Mouse (Mus musculus): ENCODE results near the gene Micall1. TPM values are rescaled to one million over a fixed set of nuclear protein-coding genes. Genes with fewer than 3 reads are reported as not detected.

Gene Micall1
- polyA plus RNA-seq, 1 experiment from 2014 or later: 20.2 TPM

GRCm38 (mm10) chr15:79115276-79115675 lies 6.6 kb downstream of the Micall1 start:
- Histone ChIP-seq H3K36me3 (peaks cover 59% of the 10 kb centered on the region), H3K9me3 (replicated peaks) (no peaks in the 10 kb centered on the region), H3K27me3 (no peaks in the 10 kb centered on the region), H3K4me2 (no peak overlapping the region), H3K27ac (no peak overlapping the region), H3K4me3 (no peak overlapping the region), H3K9ac (no peak overlapping the region), H3K4me1 (replicated peaks) (peaks cover 24% of the 10 kb centered on the region)
- no peak for ATAC-seq (replicated peaks; ENCODE audit: insufficient number of reproducible peaks, insufficient read depth, low FRiP score, low read depth)
- 43% methylated on average over 5 of the region's 5 CpGs for WGBS

- ATAC-seq (replicated peaks; ENCODE audit: insufficient number of reproducible peaks, insufficient read depth, low FRiP score, low read depth): no peak
- Histone ChIP-seq H3K4me1 (replicated peaks) (peaks cover 21% of the 10 kb centered on the region), H3K36me3 (peaks cover 83% of the 10 kb centered on the region), H3K9me3 (replicated peaks) (no peaks in the 10 kb centered on the region), H3K27ac (no peak overlapping the region), H3K9ac (no peak overlapping the region), H3K27me3 (no peaks in the 10 kb centered on the region), H3K4me3 (no peak overlapping the region), H3K4me2 (no peak overlapping the region)
- WGBS: 77% methylated on average over 9 of the region's 9 CpGs
Measured at GRCm38 (mm10) chr15:79119491-79119890, 10.8 kb downstream of the Micall1 start.

- Histone ChIP-seq H3K4me3 (no peak overlapping the region), H3K36me3 (peaks cover 85% of the 10 kb centered on the region), H3K27me3 (no peaks in the 10 kb centered on the region), H3K27ac (peak overlapping the region; percentile 89), H3K4me2 (no peak overlapping the region), H3K4me1 (replicated peaks) (peaks cover 28% of the 10 kb centered on the region), H3K9me3 (replicated peaks) (no peaks in the 10 kb centered on the region), H3K9ac (0 out of 2 replicates have a peak overlapping the region, but pooled peaks have one; percentile 20)
- no peak for ATAC-seq (replicated peaks; ENCODE audit: insufficient number of reproducible peaks, insufficient read depth, low FRiP score, low read depth)
- 94% methylated on average over 4 of the region's 4 CpGs for WGBS
Measured at GRCm38 (mm10) chr15:79122119-79122518, 13.4 kb downstream of the Micall1 start.

- Histone ChIP-seq H3K27ac (peak overlapping the region; percentile 89), H3K9me3 (replicated peaks) (no peaks in the 10 kb centered on the region), H3K9ac (0 out of 2 replicates have a peak overlapping the region, but pooled peaks have one; percentile 20), H3K27me3 (no peaks in the 10 kb centered on the region), H3K4me1 (replicated peaks) (peaks cover 28% of the 10 kb centered on the region), H3K36me3 (peaks cover 85% of the 10 kb centered on the region), H3K4me2 (no peak overlapping the region), H3K4me3 (no peak overlapping the region)
- 85% methylated on average over 13 of the region's 13 CpGs for WGBS
- ATAC-seq (replicated peaks; ENCODE audit: insufficient number of reproducible peaks, insufficient read depth, low FRiP score, low read depth): no peak
Measured at GRCm38 (mm10) chr15:79122546-79122945, 13.8 kb downstream of the Micall1 start.

- 40% methylated on average over 6 of the region's 6 CpGs for WGBS
- Histone ChIP-seq H3K4me1 (replicated peaks) (peaks cover 28% of the 10 kb centered on the region), H3K36me3 (peaks cover 87% of the 10 kb centered on the region), H3K4me3 (no peak overlapping the region), H3K27me3 (no peaks in the 10 kb centered on the region), H3K9me3 (replicated peaks) (no peaks in the 10 kb centered on the region), H3K4me2 (no peak overlapping the region), H3K9ac (no peak overlapping the region), H3K27ac (peak overlapping the region; percentile 89)
- peak; percentile 90 for ATAC-seq (replicated peaks; ENCODE audit: insufficient number of reproducible peaks, insufficient read depth, low FRiP score, low read depth)
Measured at GRCm38 (mm10) chr15:79123751-79124150, 15.1 kb downstream of the Micall1 start.

GRCm38 (mm10) chr15:79124331-79124875 lies 15.7 kb downstream of the Micall1 start:
- H3K9ac ChIP-seq: peak overlapping the region; percentile 4; the same call in 1 of the 2 replicates
- peaks cover 28% of the 10 kb centered on the region for H3K4me1 ChIP-seq (replicated peaks)
- 0 out of 2 replicates have a peak, but pooled peaks have one; percentile 7 for ATAC-seq (replicated peaks; ENCODE audit: insufficient number of reproducible peaks, insufficient read depth, low FRiP score, low read depth)
- H3K4me3 ChIP-seq: no peak overlapping the region
- H3K27ac ChIP-seq: peak overlapping the region; percentile 89
- H3K27me3 ChIP-seq: no peaks in the 10 kb centered on the region
- H3K9me3 ChIP-seq (replicated peaks): no peaks in the 10 kb centered on the region
- H3K4me2 ChIP-seq: no peak overlapping the region
- WGBS: 69% methylated on average over 10 of the region's 10 CpGs
- H3K36me3 ChIP-seq: peaks cover 84% of the 10 kb centered on the region

GRCm38 (mm10) chr15:79126217-79126932 lies 17.7 kb downstream of the Micall1 start:
- Histone ChIP-seq H3K4me3 (no peak overlapping the region), H3K27ac (no peak overlapping the region), H3K9ac (no peak overlapping the region), H3K4me2 (no peak overlapping the region), H3K4me1 (replicated peaks) (peaks cover 43% of the 10 kb centered on the region), H3K27me3 (no peaks in the 10 kb centered on the region), H3K9me3 (replicated peaks) (no peaks in the 10 kb centered on the region), H3K36me3 (peaks cover 84% of the 10 kb centered on the region)
- WGBS: 74% methylated on average over 13 of the region's 13 CpGs
- no peak for ATAC-seq (replicated peaks; ENCODE audit: insufficient number of reproducible peaks, insufficient read depth, low FRiP score, low read depth)

- Histone ChIP-seq H3K4me1 (replicated peaks) (peaks cover 47% of the 10 kb centered on the region), H3K9ac (no peak overlapping the region), H3K4me3 (no peak overlapping the region), H3K27ac (no peak overlapping the region), H3K36me3 (peaks cover 85% of the 10 kb centered on the region), H3K27me3 (no peaks in the 10 kb centered on the region), H3K9me3 (replicated peaks) (no peaks in the 10 kb centered on the region), H3K4me2 (no peak overlapping the region)
- no peak for ATAC-seq (replicated peaks; ENCODE audit: insufficient number of reproducible peaks, insufficient read depth, low FRiP score, low read depth)
- WGBS: 94% methylated on average over 12 of the region's 12 CpGs
Measured at GRCm38 (mm10) chr15:79127101-79127500, 18.4 kb downstream of the Micall1 start.

- ATAC-seq (replicated peaks; ENCODE audit: insufficient number of reproducible peaks, insufficient read depth, low FRiP score, low read depth): no peak
- no peak overlapping the region for H3K9ac ChIP-seq
- no peak overlapping the region for H3K4me2 ChIP-seq
- no peaks in the 10 kb centered on the region for H3K9me3 ChIP-seq (replicated peaks)
- H3K27me3 ChIP-seq: no peaks in the 10 kb centered on the region
- peaks cover 36% of the 10 kb centered on the region for H3K4me1 ChIP-seq (replicated peaks)
- no peak overlapping the region for H3K27ac ChIP-seq
- WGBS: 92% methylated on average over 5 of the region's 5 CpGs
- no peak overlapping the region for H3K4me3 ChIP-seq
- H3K36me3 ChIP-seq: peaks cover 88% of the 10 kb centered on the region
Measured at GRCm38 (mm10) chr15:79128208-79128607, 19.5 kb downstream of the Micall1 start.

- 75% methylated on average over 7 of the region's 7 CpGs for WGBS
- Histone ChIP-seq H3K9ac (no peak overlapping the region), H3K4me3 (no peak overlapping the region), H3K36me3 (peaks cover 97% of the 10 kb centered on the region), H3K4me1 (replicated peaks) (peaks cover 29% of the 10 kb centered on the region), H3K9me3 (replicated peaks) (no peaks in the 10 kb centered on the region), H3K27me3 (no peaks in the 10 kb centered on the region), H3K27ac (no peak overlapping the region), H3K4me2 (no peak overlapping the region)
- no peak for ATAC-seq (replicated peaks; ENCODE audit: insufficient number of reproducible peaks, insufficient read depth, low FRiP score, low read depth)
Measured at GRCm38 (mm10) chr15:79129311-79129710, 20.6 kb downstream of the Micall1 start.

GRCm38 (mm10) chr15:79130782-79131181 lies 22.1 kb downstream of the Micall1 start:
- 57% methylated on average over 10 of the region's 10 CpGs for WGBS
- peaks cover 89% of the 10 kb centered on the region for H3K36me3 ChIP-seq
- H3K4me3 ChIP-seq: no peak overlapping the region
- no peak for ATAC-seq (replicated peaks; ENCODE audit: insufficient number of reproducible peaks, insufficient read depth, low FRiP score, low read depth)
- H3K9me3 ChIP-seq (replicated peaks): no peaks in the 10 kb centered on the region
- H3K27ac ChIP-seq: peak overlapping the region; percentile 65
- peak overlapping the region; percentile 23; the same call in 1 of the 2 replicates for H3K9ac ChIP-seq
- H3K4me2 ChIP-seq: no peak overlapping the region
- peaks cover 20% of the 10 kb centered on the region for H3K4me1 ChIP-seq (replicated peaks)
- no peaks in the 10 kb centered on the region for H3K27me3 ChIP-seq

Data from heart, embryonic 15.5 days (tissue).